Mouse (Mus musculus): ENCODE results near the gene Tead1. TPM values are rescaled to one million over a fixed set of nuclear protein-coding genes. Genes with fewer than 3 reads are reported as not detected.

Gene Tead1
- polyA plus RNA-seq, 1 experiment from 2014 or later = 7.4 TPM

- ATAC-seq (replicated peaks; ENCODE audit: low FRiP score) (no peak), DNase-seq (ENCODE audit: low spot score) (no peak)
- H3K9me3 ChIP-seq (ENCODE audit: control insufficient read depth, low read length) = no peaks in the 10 kb centered on the region
- no peak overlapping the region for H3K9ac ChIP-seq (ENCODE audit: low read depth, low read length)
- no peak overlapping the region for H3K4me3 ChIP-seq (ENCODE audit: low read depth, low read length)
- H3K4me2 ChIP-seq = no peak overlapping the region
- no peak overlapping the region for H3K27ac ChIP-seq (ENCODE audit: low read depth, low read length)
- peaks cover 2% of the 10 kb centered on the region; the same call in 1 of the 2 replicates for H3K4me1 ChIP-seq (replicated peaks; ENCODE audit: control insufficient read depth, insufficient read depth, low read length)
- H3K27me3 ChIP-seq (replicated peaks; ENCODE audit: control insufficient read depth, insufficient read depth, low read length) = no peaks in the 10 kb centered on the region
- WGBS = 80% methylated on average over 6 of the region's 6 CpGs
- no peaks in the 10 kb centered on the region for H3K36me3 ChIP-seq (ENCODE audit: control insufficient read depth, insufficient read depth, low read length)
These were observed 92.3 kb downstream of the Tead1 start for GRCm38 (mm10) chr7:112771461-112771860.

DNA sequence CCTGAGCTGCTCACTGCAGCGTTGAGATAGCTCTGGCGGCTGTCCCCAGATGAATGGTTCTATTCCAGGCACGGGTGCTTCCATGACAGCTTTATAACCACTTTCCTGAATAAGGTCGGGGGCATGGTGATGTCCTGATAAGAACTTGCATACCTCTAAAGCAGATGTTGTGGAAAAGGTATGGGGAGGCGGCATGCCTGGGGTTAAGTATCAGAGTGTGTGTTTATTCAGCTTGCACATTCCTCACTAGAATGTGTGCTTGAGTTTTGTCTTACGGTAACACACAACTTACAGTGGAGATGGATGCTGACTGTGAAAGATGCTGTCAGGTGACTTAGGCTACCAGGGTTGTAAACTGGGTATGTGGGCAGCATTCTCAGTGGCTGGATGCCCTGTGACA is 93.7 kb downstream of the Tead1 start:
- no peak overlapping the region for H3K27ac ChIP-seq (ENCODE audit: low read depth, low read length)
- H3K36me3 ChIP-seq (ENCODE audit: control insufficient read depth, insufficient read depth, low read length) = no peaks in the 10 kb centered on the region
- no peak overlapping the region for H3K4me3 ChIP-seq (ENCODE audit: low read depth, low read length)
- no peak overlapping the region for H3K9ac ChIP-seq (ENCODE audit: low read depth, low read length)
- no peak for ATAC-seq (replicated peaks; ENCODE audit: low FRiP score)
- H3K4me1 ChIP-seq (replicated peaks; ENCODE audit: control insufficient read depth, insufficient read depth, low read length) = peaks cover 2% of the 10 kb centered on the region; the same call in 1 of the 2 replicates
- WGBS = 30% methylated on average over 6 of the region's 6 CpGs
- H3K9me3 ChIP-seq (ENCODE audit: control insufficient read depth, low read length) = no peaks in the 10 kb centered on the region
- no peak for DNase-seq (ENCODE audit: low spot score)
- no peak overlapping the region for H3K4me2 ChIP-seq
- H3K27me3 ChIP-seq (replicated peaks; ENCODE audit: control insufficient read depth, insufficient read depth, low read length) = no peaks in the 10 kb centered on the region

GRCm38 (mm10) chr7:112773601-112774000 is 94.5 kb downstream of the Tead1 start:
- Histone ChIP-seq H3K4me2 (no peak overlapping the region), H3K27ac (ENCODE audit: low read depth, low read length) (no peak overlapping the region), H3K9me3 (ENCODE audit: control insufficient read depth, low read length) (no peaks in the 10 kb centered on the region), H3K4me1 (replicated peaks; ENCODE audit: control insufficient read depth, insufficient read depth, low read length) (peaks cover 2% of the 10 kb centered on the region; the same call in 1 of the 2 replicates), H3K4me3 (ENCODE audit: low read depth, low read length) (no peak overlapping the region), H3K36me3 (ENCODE audit: control insufficient read depth, insufficient read depth, low read length) (no peaks in the 10 kb centered on the region), H3K27me3 (replicated peaks; ENCODE audit: control insufficient read depth, insufficient read depth, low read length) (no peaks in the 10 kb centered on the region), H3K9ac (ENCODE audit: low read depth, low read length) (no peak overlapping the region)
- ATAC-seq (replicated peaks; ENCODE audit: low FRiP score) = no peak
- 86% methylated on average over 4 of the region's 4 CpGs for WGBS
- no peak for DNase-seq (ENCODE audit: low spot score)

DNA sequence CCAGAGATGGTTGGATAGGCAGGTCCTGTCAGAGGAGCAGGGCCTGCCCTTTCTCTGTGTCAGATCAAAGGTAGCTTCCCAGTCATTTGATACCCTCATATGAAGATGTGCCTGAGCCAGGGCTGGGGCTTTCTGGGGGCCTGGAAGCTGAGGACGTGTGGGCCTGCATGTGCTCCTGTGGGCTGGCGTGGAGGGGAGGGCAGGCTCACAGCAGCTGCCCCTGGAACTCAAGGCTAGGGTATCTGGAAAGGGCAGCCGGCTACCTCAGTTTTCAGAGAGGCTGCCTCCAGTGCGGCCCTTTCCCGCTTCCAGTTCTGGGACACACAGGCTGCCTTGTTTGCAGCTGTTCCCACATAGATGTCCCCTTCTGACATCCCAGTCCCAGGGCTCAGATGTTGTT is 96.7 kb downstream of the Tead1 start:
- H3K27ac ChIP-seq (ENCODE audit: low read depth, low read length) = no peak overlapping the region
- no peak overlapping the region for H3K9ac ChIP-seq (ENCODE audit: low read depth, low read length)
- ATAC-seq (replicated peaks; ENCODE audit: low FRiP score) (no peak), DNase-seq (ENCODE audit: low spot score) (no peak)
- no peaks in the 10 kb centered on the region for H3K9me3 ChIP-seq (ENCODE audit: control insufficient read depth, low read length)
- peaks cover 2% of the 10 kb centered on the region for H3K4me1 ChIP-seq (replicated peaks; ENCODE audit: control insufficient read depth, insufficient read depth, low read length)
- H3K4me2 ChIP-seq = no peak overlapping the region
- no peak overlapping the region for H3K4me3 ChIP-seq (ENCODE audit: low read depth, low read length)
- no peaks in the 10 kb centered on the region for H3K36me3 ChIP-seq (ENCODE audit: control insufficient read depth, insufficient read depth, low read length)
- WGBS = 56% methylated on average over 5 of the region's 5 CpGs
- H3K27me3 ChIP-seq (replicated peaks; ENCODE audit: control insufficient read depth, insufficient read depth, low read length) = no peaks in the 10 kb centered on the region

- Histone ChIP-seq H3K4me1 (replicated peaks; ENCODE audit: control insufficient read depth, insufficient read depth, low read length) (peaks cover 2% of the 10 kb centered on the region), H3K27me3 (replicated peaks; ENCODE audit: control insufficient read depth, insufficient read depth, low read length) (no peaks in the 10 kb centered on the region), H3K27ac (ENCODE audit: low read depth, low read length) (no peak overlapping the region), H3K4me2 (no peak overlapping the region), H3K9ac (ENCODE audit: low read depth, low read length) (no peak overlapping the region), H3K9me3 (ENCODE audit: control insufficient read depth, low read length) (no peaks in the 10 kb centered on the region), H3K36me3 (ENCODE audit: control insufficient read depth, insufficient read depth, low read length) (no peaks in the 10 kb centered on the region), H3K4me3 (ENCODE audit: low read depth, low read length) (no peak overlapping the region)
- 82% methylated on average over 5 of the region's 5 CpGs for WGBS
- DNase-seq (ENCODE audit: low spot score) (no peak), ATAC-seq (replicated peaks; ENCODE audit: low FRiP score) (no peak)
These were observed 97.6 kb downstream of the Tead1 start for GRCm38 (mm10) chr7:112776670-112777069.

DNA sequence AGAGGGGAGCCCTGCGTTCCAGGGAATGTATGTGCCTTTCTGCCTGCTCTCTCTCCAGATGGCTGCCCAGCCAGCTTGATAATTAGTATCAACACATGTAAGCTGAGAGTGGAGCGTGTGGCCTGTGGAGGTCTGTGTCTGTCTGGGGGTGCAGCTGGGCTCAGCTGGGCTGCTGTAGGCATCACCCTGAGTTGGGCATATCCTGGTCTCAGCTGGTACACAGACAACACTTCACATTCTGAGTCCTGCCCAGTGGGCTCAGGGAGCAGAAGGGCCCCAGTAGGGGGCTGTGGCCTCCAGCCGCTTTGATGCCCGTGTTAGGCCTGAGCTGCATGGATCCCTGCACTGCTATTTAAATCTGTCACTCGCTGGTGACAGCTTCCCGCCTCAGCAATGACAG is 100.5 kb downstream of the Tead1 start:
- no peak overlapping the region for H3K9ac ChIP-seq (ENCODE audit: low read depth, low read length)
- no peak for ATAC-seq (replicated peaks; ENCODE audit: low FRiP score)

GRCm38 (mm10) chr7:112780910-112781309 is 101.8 kb downstream of the Tead1 start:
- H3K4me1 ChIP-seq (replicated peaks; ENCODE audit: control insufficient read depth, insufficient read depth, low read length) = no peaks in the 10 kb centered on the region; the same call in 1 of the 2 replicates
- H3K27me3 ChIP-seq (replicated peaks; ENCODE audit: control insufficient read depth, insufficient read depth, low read length) = no peaks in the 10 kb centered on the region
- H3K36me3 ChIP-seq (ENCODE audit: control insufficient read depth, insufficient read depth, low read length) = no peaks in the 10 kb centered on the region
- H3K4me3 ChIP-seq (ENCODE audit: low read depth, low read length) = no peak overlapping the region
- WGBS = 51% methylated on average over 6 of the region's 6 CpGs
- DNase-seq (ENCODE audit: low spot score) (no peak), ATAC-seq (replicated peaks; ENCODE audit: low FRiP score) (no peak)
- H3K27ac ChIP-seq (ENCODE audit: low read depth, low read length) = no peak overlapping the region
- no peaks in the 10 kb centered on the region; the same call in 1 of the 2 replicates for H3K9me3 ChIP-seq (ENCODE audit: control insufficient read depth, low read length)
- H3K9ac ChIP-seq (ENCODE audit: low read depth, low read length) = no peak overlapping the region
- no peak overlapping the region for H3K4me2 ChIP-seq

More for the DNA sequence above, 100.5 kb downstream of the Tead1 start:
- WGBS = 48% methylated on average over 6 of the region's 6 CpGs
- DNase-seq (ENCODE audit: low spot score) = no peak
- no peak overlapping the region for H3K4me2 ChIP-seq
- H3K4me3 ChIP-seq (ENCODE audit: low read depth, low read length) = no peak overlapping the region
- no peaks in the 10 kb centered on the region for H3K36me3 ChIP-seq (ENCODE audit: control insufficient read depth, insufficient read depth, low read length)
- H3K27ac ChIP-seq (ENCODE audit: low read depth, low read length) = no peak overlapping the region
- H3K4me1 ChIP-seq (replicated peaks; ENCODE audit: control insufficient read depth, insufficient read depth, low read length) = no peaks in the 10 kb centered on the region; the same call in 1 of the 2 replicates
- H3K9me3 ChIP-seq (ENCODE audit: control insufficient read depth, low read length) = no peaks in the 10 kb centered on the region; the same call in 1 of the 2 replicates
- H3K27me3 ChIP-seq (replicated peaks; ENCODE audit: control insufficient read depth, insufficient read depth, low read length) = no peaks in the 10 kb centered on the region

DNA sequence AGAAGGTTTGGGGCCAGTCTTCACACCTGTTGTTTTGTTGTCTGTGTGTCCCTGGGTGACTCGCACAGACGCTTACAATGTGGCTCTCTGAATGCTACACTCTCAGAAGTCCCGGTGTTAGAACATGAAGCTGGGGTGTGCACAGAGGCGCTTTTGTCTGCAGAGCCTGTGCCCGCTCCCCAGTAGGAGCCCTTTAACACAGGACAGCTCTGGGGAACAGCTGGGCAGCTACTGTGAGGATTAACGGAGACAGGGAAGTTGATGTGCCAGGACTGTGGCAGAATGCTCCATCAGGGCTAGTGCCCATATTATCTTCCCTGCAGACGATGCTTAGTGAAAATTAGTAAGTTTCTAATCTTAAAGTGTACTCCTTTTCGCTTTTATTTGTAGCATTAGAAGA is 102.9 kb downstream of the Tead1 start:
- Histone ChIP-seq H3K9me3 (ENCODE audit: control insufficient read depth, low read length) (no peaks in the 10 kb centered on the region; the same call in 1 of the 2 replicates), H3K27me3 (replicated peaks; ENCODE audit: control insufficient read depth, insufficient read depth, low read length) (no peaks in the 10 kb centered on the region), H3K9ac (ENCODE audit: low read depth, low read length) (no peak overlapping the region), H3K4me3 (ENCODE audit: low read depth, low read length) (no peak overlapping the region), H3K4me1 (replicated peaks; ENCODE audit: control insufficient read depth, insufficient read depth, low read length) (peaks cover 3% of the 10 kb centered on the region; the same call in 1 of the 2 replicates), H3K36me3 (ENCODE audit: control insufficient read depth, insufficient read depth, low read length) (no peaks in the 10 kb centered on the region), H3K4me2 (no peak overlapping the region), H3K27ac (ENCODE audit: low read depth, low read length) (no peak overlapping the region)
- DNase-seq (ENCODE audit: low spot score) = no peak
- no peak for ATAC-seq (replicated peaks; ENCODE audit: low FRiP score)
- 87% methylated on average over 8 of the region's 8 CpGs for WGBS

GRCm38 (mm10) chr7:112784278-112784677 is 105.2 kb downstream of the Tead1 start:
- WGBS = 78% methylated on average over 3 of the region's 3 CpGs
- no peaks in the 10 kb centered on the region; the same call in 1 of the 2 replicates for H3K9me3 ChIP-seq (ENCODE audit: control insufficient read depth, low read length)
- no peaks in the 10 kb centered on the region for H3K27me3 ChIP-seq (replicated peaks; ENCODE audit: control insufficient read depth, insufficient read depth, low read length)
- no peaks in the 10 kb centered on the region for H3K36me3 ChIP-seq (ENCODE audit: control insufficient read depth, insufficient read depth, low read length)
- no peak overlapping the region for H3K27ac ChIP-seq (ENCODE audit: low read depth, low read length)
- no peak for ATAC-seq (replicated peaks; ENCODE audit: low FRiP score)
- H3K4me1 ChIP-seq (replicated peaks; ENCODE audit: control insufficient read depth, insufficient read depth, low read length) = peaks cover 16% of the 10 kb centered on the region
- DNase-seq (ENCODE audit: low spot score) = no peak
- H3K9ac ChIP-seq (ENCODE audit: low read depth, low read length) = no peak overlapping the region
- no peak overlapping the region for H3K4me2 ChIP-seq
- H3K4me3 ChIP-seq (ENCODE audit: low read depth, low read length) = no peak overlapping the region

All from liver, embryonic 11.5 days (tissue).